Mouse (Mus musculus) neural tube, embryonic 14.5 days (tissue): ENCODE data around the gene Ndc80. TPM values are rescaled to one million over a fixed set of nuclear protein-coding genes. Genes with fewer than 3 reads are reported as not detected.
"Not testable (repeated sequence)": the region's sequence is repeated elsewhere in the genome, so short reads cannot be mapped to it uniquely, and the experiment has no call there.

Source experiments
- ATAC-seq: fragments of 200-750 bp; cut with Nextera tagmentation; 2 replicates; pipeline ENCODE4 v1.8.0; 2017; ENCODE audit warnings: low read depth, mild to moderate bottlenecking, moderate TSS enrichment, moderate library complexity
- H3K27ac ChIP-seq: fragments of 300-500 bp; sonication (generic); 2 replicates; pipeline ENCODE4 v1.5.1; 2014; ENCODE audit warnings: low read depth, mild to moderate bottlenecking, control low read depth, low read length, moderate library complexity, mixed read lengths
- H3K27me3 ChIP-seq: fragments of 300-500 bp; sonication (generic); 2 replicates; pipeline ENCODE4 v1.6.1; 2014; ENCODE audit warnings: low read length; ENCODE audit not compliant: control insufficient read depth, insufficient read depth
- H3K36me3 ChIP-seq: fragments of 300-500 bp; sonication (generic); 2 replicates; pipeline ENCODE4 v1.6.1; 2014; ENCODE audit warnings: low read length, mixed read lengths; ENCODE audit not compliant: control insufficient read depth, insufficient read depth
- H3K4me1 ChIP-seq: fragments of 300-500 bp; sonication (generic); 2 replicates; pipeline ENCODE4 v1.6.1; 2014; ENCODE audit warnings: low read length; ENCODE audit not compliant: control insufficient read depth, insufficient read depth
- H3K4me2 ChIP-seq: fragments of 300-500 bp; sonication (generic); 2 replicates; pipeline ENCODE4 v1.6.1; 2014; ENCODE audit warnings: mild to moderate bottlenecking, low read depth, low read length, control low read depth
- H3K4me3 ChIP-seq: fragments of 300-500 bp; sonication (generic); 2 replicates; pipeline ENCODE4 v1.5.1; 2014; ENCODE audit warnings: low read depth, low read length, control low read depth, mixed read lengths
- H3K9ac ChIP-seq: fragments of 300-500 bp; sonication (generic); replicated peaks from 2 replicates; pipeline ENCODE4 v1.6.1; 2014; ENCODE audit warnings: low read depth, mild to moderate bottlenecking, control low read depth, low read length, mixed read lengths
- H3K9me3 ChIP-seq: fragments of 300-500 bp; sonication (generic); 2 replicates; pipeline ENCODE4 v1.6.1; 2016; ENCODE audit warnings: low read length; ENCODE audit not compliant: control insufficient read depth
- WGBS: fragments of 180-500 bp; shearing (Covaris S2); extraction: QIAGEN DNeasy Blood & Tissue Kit; methylation state at CpG from one replicate; pipeline ENCODE4 v1.1.7; 2014; 5-methylcytosine and 5-hydroxymethylcytosine counted together
- polyA plus RNA-seq: library from polyadenylated mRNA; unstranded; fragments of >200 nt; fragmentation: Nextera tagmentation; extraction: Ambion mirVana; gene quantifications from 2 replicates; pipeline ENCODE4 v1.2.1, GENCODE M21; 2014

The Ndc80 gene
- polyA plus RNA-seq, result 3.1 and 4.2 TPM in 2 replicates

GRCm38 (mm10) chr17:71526711-71527564, at the start of gene Ndc80:
Ndc80 (minus strand) TSS chr17:71526857.
- peak; percentile 99 for ATAC-seq
- Histone ChIP-seq H3K27me3 (no peaks in the 10 kb centered on the region), H3K27ac (peak within 1 kb of the TSS; percentile 97), H3K36me3 (no peaks in the 10 kb centered on the region), H3K9me3 (no peaks in the 10 kb centered on the region), H3K4me3 (peak within 1 kb of the TSS; percentile 44), H3K4me1 (0 out of 2 replicates have a peak, but pooled peaks cover 4% of the 10 kb centered on the region), H3K4me2 (peak within 1 kb of the TSS; percentile 70), H3K9ac (peak within 1 kb of the TSS; percentile 70)
- WGBS, result under 1% methylated on average over 66 of the region's 66 CpGs

- no peak overlapping the region for H3K27ac ChIP-seq
- H3K27me3 ChIP-seq, result no peaks in the 10 kb centered on the region
- no peak overlapping the region for H3K4me2 ChIP-seq
- H3K9me3 ChIP-seq, result no peaks in the 10 kb centered on the region
- H3K9ac ChIP-seq, result no peak overlapping the region
- no peaks in the 10 kb centered on the region for H3K36me3 ChIP-seq
- ATAC-seq, result no peak
- no peaks in the 10 kb centered on the region for H3K4me1 ChIP-seq
- H3K4me3 ChIP-seq, result no peak overlapping the region
Measured at GRCm38 (mm10) chr17:71561631-71562030, 35.0 kb upstream of the Ndc80 start.

- no peak overlapping the region for H3K9ac ChIP-seq
Measured at GRCm38 (mm10) chr17:71552901-71553300, 26.2 kb upstream of the Ndc80 start.

GRCm38 (mm10) chr17:71551757-71552451, 25.2 kb upstream of the Ndc80 start, which contains the start of gene Spdya:
Spdya (plus strand) TSS chr17:71552061.
- peak within 1 kb of the TSS; percentile 84 for H3K9ac ChIP-seq
- H3K9me3 ChIP-seq, result no peaks in the 10 kb centered on the region
- peak within 1 kb of the TSS; percentile 92 for H3K4me2 ChIP-seq
- peak within 1 kb of the TSS; percentile 81 for H3K4me3 ChIP-seq
- under 1% methylated on average over 69 of the region's 78 CpGs for WGBS
- ATAC-seq, result peak; percentile 96
- peaks cover 4% of the 10 kb centered on the region; the same call in 1 of the 2 replicates for H3K4me1 ChIP-seq
- H3K36me3 ChIP-seq, result no peaks in the 10 kb centered on the region
- 0 out of 2 replicates have a peak within 1 kb of the TSS, but pooled peaks have one; percentile 22 for H3K27ac ChIP-seq
- no peaks in the 10 kb centered on the region; the same call in 1 of the 2 replicates for H3K27me3 ChIP-seq

More at GRCm38 (mm10) chr17:71552901-71553300, 26.2 kb upstream of the Ndc80 start:
- Histone ChIP-seq H3K27ac (no peak overlapping the region), H3K9me3 (no peaks in the 10 kb centered on the region), H3K4me1 (peaks cover 4% of the 10 kb centered on the region; the same call in 1 of the 2 replicates), H3K4me3 (peak overlapping the region; percentile 81; the same call in 1 of the 2 replicates), H3K27me3 (no peaks in the 10 kb centered on the region; the same call in 1 of the 2 replicates), H3K36me3 (no peaks in the 10 kb centered on the region), H3K4me2 (peak overlapping the region; percentile 92; the same call in 1 of the 2 replicates)
- ATAC-seq, result no peak
- 11% methylated on average over 11 of the region's 11 CpGs for WGBS

GRCm38 (mm10) chr17:71551350-71551749, 24.7 kb upstream of the Ndc80 start:
- 5% methylated on average over 6 of the region's 6 CpGs for WGBS
- no peak for ATAC-seq
- Histone ChIP-seq H3K4me3 (peak overlapping the region; percentile 81), H3K4me1 (peaks cover 4% of the 10 kb centered on the region; the same call in 1 of the 2 replicates), H3K36me3 (no peaks in the 10 kb centered on the region), H3K9ac (peak overlapping the region; percentile 84), H3K27me3 (no peaks in the 10 kb centered on the region; the same call in 1 of the 2 replicates), H3K4me2 (peak overlapping the region; percentile 92), H3K9me3 (no peaks in the 10 kb centered on the region), H3K27ac (no peak overlapping the region)

GRCm38 (mm10) chr17:71548586-71548985, 21.9 kb upstream of the Ndc80 start:
- Histone ChIP-seq H3K36me3 (no peaks in the 10 kb centered on the region), H3K27me3 (no peaks in the 10 kb centered on the region; the same call in 1 of the 2 replicates), H3K4me1 (peaks cover 4% of the 10 kb centered on the region; the same call in 1 of the 2 replicates), H3K9ac (no peak overlapping the region), H3K9me3 (no peaks in the 10 kb centered on the region), H3K4me3 (no peak overlapping the region), H3K27ac (no peak overlapping the region), H3K4me2 (no peak overlapping the region)
- WGBS, result 0% methylated on average over 1 of the region's 1 CpGs
- no peak for ATAC-seq

GRCm38 (mm10) chr17:71537164-71537563, 10.5 kb upstream of the Ndc80 start:
- no peaks in the 10 kb centered on the region for H3K4me1 ChIP-seq
- no peak overlapping the region for H3K4me2 ChIP-seq
- no peaks in the 10 kb centered on the region for H3K36me3 ChIP-seq
- H3K9me3 ChIP-seq, result no peaks in the 10 kb centered on the region
- no peak for ATAC-seq
- H3K9ac ChIP-seq, result no peak overlapping the region
- H3K4me3 ChIP-seq, result no peak overlapping the region
- 84% methylated on average over 3 of the region's 3 CpGs for WGBS
- H3K27me3 ChIP-seq, result no peaks in the 10 kb centered on the region
- H3K27ac ChIP-seq, result no peak overlapping the region

- not testable (repeated sequence) for H3K4me2 ChIP-seq, H3K4me1 ChIP-seq, H3K4me3 ChIP-seq, H3K27ac ChIP-seq, H3K9ac ChIP-seq, H3K27me3 ChIP-seq, H3K36me3 ChIP-seq, H3K9me3 ChIP-seq, ATAC-seq
- 67% methylated on average over 1 of the region's 1 CpGs for WGBS
Measured at GRCm38 (mm10) chr17:71535595-71535994, 8.9 kb upstream of the Ndc80 start.
